Mouse (Mus musculus): ENCODE results near the gene Gm26620.

Gene Gm26620

GRCm38 (mm10) chr1:170868905-170869283 is 16.0 kb upstream of the Gm26620 start:
- DNase-seq (ENCODE audit: low spot score in 2 of 2): no peak

GRCm38 (mm10) chr1:170871402-170871801 is 13.5 kb upstream of the Gm26620 start:
- no peak for DNase-seq (ENCODE audit: low spot score in 2 of 2)

- no peak for DNase-seq (ENCODE audit: low spot score in 2 of 2)
Observed at GRCm38 (mm10) chr1:170871961-170872360, 12.9 kb upstream of the Gm26620 start.

- no peak for DNase-seq (ENCODE audit: low spot score in 2 of 2)
Observed at GRCm38 (mm10) chr1:170875676-170876075, 9.2 kb upstream of the Gm26620 start.

GRCm38 (mm10) chr1:170876906-170877305 is 8.0 kb upstream of the Gm26620 start:
- no peak for DNase-seq (ENCODE audit: low spot score in 2 of 2)

- no peak for DNase-seq (ENCODE audit: low spot score in 2 of 2)
Observed at GRCm38 (mm10) chr1:170882915-170883485, 1.9 kb upstream of the Gm26620 start.

- no peak for DNase-seq (ENCODE audit: low spot score in 2 of 2)
Observed at GRCm38 (mm10) chr1:170884390-170884789, 475 bp upstream of the Gm26620 start.

GRCm38 (mm10) chr1:170886044-170886458 is 1.2 kb downstream of the Gm26620 start:
- DNase-seq (ENCODE audit: low spot score in 2 of 2): no peak

GRCm38 (mm10) chr1:170889310-170889709 is 4.4 kb downstream of the Gm26620 start:
- DNase-seq (ENCODE audit: low spot score in 2 of 2): no peak

GRCm38 (mm10) chr1:170891646-170892045 is 6.8 kb downstream of the Gm26620 start:
- DNase-seq (ENCODE audit: low spot score in 2 of 2): no peak

- DNase-seq (ENCODE audit: low spot score in 2 of 2): no peak
Observed at GRCm38 (mm10) chr1:170892279-170892678, 7.4 kb downstream of the Gm26620 start.

GRCm38 (mm10) chr1:170894603-170895602 is 10.0 kb downstream of the Gm26620 start:
- DNase-seq (ENCODE audit: low spot score in 2 of 2): no peak

GRCm38 (mm10) chr1:170896651-170897281 is 11.9 kb downstream of the Gm26620 start:
- DNase-seq (ENCODE audit: low spot score in 2 of 2): no peak

- peak in 1 of 2 experiments; percentile 54 for DNase-seq (ENCODE audit: low spot score in 2 of 2)
Observed at GRCm38 (mm10) chr1:170898413-170899075, 13.7 kb downstream of the Gm26620 start.

GRCm38 (mm10) chr1:170900799-170901467 is 16.1 kb downstream of the Gm26620 start:
- peak in 1 of 2 experiments; percentile 54 for DNase-seq (ENCODE audit: low spot score in 2 of 2)

GRCm38 (mm10) chr1:170901536-170902238 is 16.8 kb downstream of the Gm26620 start:
- DNase-seq (ENCODE audit: low spot score in 2 of 2): peak; percentile 55 to 80

GRCm38 (mm10) chr1:170903485-170903884 is 18.6 kb downstream of the Gm26620 start:
- DNase-seq (ENCODE audit: low spot score in 2 of 2): no peak

- no peak for DNase-seq (ENCODE audit: low spot score in 2 of 2)
Observed at GRCm38 (mm10) chr1:170907111-170907455, 22.2 kb downstream of the Gm26620 start.

GRCm38 (mm10) chr1:170907456-170908191 is 22.8 kb downstream of the Gm26620 start:
- DNase-seq (ENCODE audit: low spot score in 2 of 2): no peak

GRCm38 (mm10) chr1:170908341-170908740 is 23.5 kb downstream of the Gm26620 start:
- DNase-seq (ENCODE audit: low spot score in 2 of 2): no peak
